Mouse (Mus musculus) G1E-ER4 (cell line): ENCODE results near the gene Tmem132d. TPM values are rescaled to one million over a fixed set of nuclear protein-coding genes. Genes with fewer than 3 reads are reported as not detected.

Source experiments
- GATA1 ChIP-seq: IDR thresholded peaks from one replicate; pipeline ENCODE4 v1.8.0; 2012; ENCODE audit warnings: low read length, inconsistent platforms
- polyA plus RNA-seq: library from polyadenylated mRNA; stranded (reverse); fragments of >175 nt; gene quantifications from 2 replicates; pipeline ENCODE4 v1.2.3, GENCODE M21; 2012

The Tmem132d gene
- polyA plus RNA-seq, 1 experiment: not detected

GRCm38 (mm10) chr5:128194106-128194505 lies 238.8 kb downstream of the Tmem132d start:
- TF ChIP-seq GATA1: no peak

DNA sequence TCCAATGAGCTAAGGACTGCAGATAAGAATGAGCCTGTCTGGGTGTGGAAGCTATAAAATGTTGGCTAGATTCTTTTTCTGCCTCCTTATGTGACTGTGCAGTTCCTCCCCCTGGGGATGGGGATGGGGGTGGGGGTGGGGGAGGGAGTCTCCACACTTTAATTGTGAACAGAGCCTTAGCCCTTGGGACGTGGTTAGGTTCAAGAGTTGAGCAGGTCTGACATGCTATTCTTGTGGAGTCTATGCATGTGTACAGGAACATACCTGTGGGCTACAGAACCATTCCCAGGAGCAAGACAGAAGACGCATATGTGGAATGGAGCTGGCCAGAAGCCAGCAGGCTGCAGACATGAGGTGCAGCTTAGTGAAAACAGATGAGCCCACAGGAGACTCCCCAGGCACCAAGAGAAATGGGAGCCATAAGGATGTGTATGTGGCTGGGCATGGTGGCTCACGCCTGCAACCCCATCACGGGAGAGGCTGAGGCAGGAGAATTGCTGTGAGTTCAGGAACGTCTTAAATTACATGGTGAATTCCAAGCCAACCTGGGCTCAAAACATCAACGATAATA lies 240.3 kb downstream of the Tmem132d start:
- no peak for TF ChIP-seq GATA1

GRCm38 (mm10) chr5:128191710-128192109 lies 241.2 kb downstream of the Tmem132d start:
- no peak for TF ChIP-seq GATA1

DNA sequence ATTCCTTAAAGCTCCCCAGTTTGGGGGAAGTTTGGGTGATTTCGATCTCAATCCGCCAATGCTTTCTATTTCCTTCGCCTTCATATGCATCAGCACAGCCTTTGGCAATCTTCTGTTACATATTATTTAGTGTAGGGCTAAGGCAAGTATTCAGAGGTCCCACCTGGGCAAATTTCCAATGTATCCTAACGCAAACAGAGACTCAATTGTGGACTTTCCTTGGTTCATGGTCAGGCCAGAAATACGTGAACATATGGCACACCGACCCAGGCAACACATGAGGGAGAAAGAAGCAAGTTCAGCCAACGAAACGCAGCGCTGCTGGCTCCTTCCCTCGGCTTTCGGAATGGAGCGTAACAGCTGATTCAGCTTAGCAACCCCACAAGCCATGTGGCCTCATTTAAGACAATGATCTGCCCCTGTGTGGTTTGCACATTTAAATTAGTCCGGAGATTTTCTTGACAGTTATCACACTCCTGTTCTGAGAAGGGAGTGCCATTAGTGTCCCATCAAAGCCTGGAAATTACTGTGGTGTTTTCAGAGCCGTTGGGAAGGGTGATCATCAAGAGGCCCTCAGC lies 242.5 kb downstream of the Tmem132d start:
- TF ChIP-seq GATA1: no peak

- TF ChIP-seq GATA1: no peak
Observed at GRCm38 (mm10) chr5:128176234-128176633, 256.6 kb downstream of the Tmem132d start.

GRCm38 (mm10) chr5:128158901-128159675 lies 273.8 kb downstream of the Tmem132d start:
- no peak for TF ChIP-seq GATA1

DNA sequence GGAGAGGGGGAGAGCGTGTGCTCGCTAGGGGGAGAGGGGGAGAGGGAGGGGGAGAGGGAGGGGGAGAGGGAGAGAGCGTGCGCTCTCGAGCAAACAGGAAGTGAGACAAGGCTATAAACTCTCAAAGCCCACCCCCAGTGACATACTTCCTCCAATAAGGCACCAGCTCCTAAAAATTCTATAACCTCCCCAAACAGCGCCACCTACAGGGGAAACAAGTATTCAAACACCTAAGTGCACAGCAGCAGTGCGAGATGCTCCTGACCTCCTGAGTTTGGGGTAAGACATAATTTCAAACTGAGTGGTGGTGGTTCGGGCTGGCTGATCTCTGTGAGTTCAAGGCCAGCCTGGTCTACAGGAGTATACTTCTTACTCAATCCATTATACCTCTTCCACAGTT lies 281.4 kb downstream of the Tmem132d start:
- TF ChIP-seq GATA1: no peak

- TF ChIP-seq GATA1: no peak
Observed at GRCm38 (mm10) chr5:128146901-128147645, 285.8 kb downstream of the Tmem132d start.

DNA sequence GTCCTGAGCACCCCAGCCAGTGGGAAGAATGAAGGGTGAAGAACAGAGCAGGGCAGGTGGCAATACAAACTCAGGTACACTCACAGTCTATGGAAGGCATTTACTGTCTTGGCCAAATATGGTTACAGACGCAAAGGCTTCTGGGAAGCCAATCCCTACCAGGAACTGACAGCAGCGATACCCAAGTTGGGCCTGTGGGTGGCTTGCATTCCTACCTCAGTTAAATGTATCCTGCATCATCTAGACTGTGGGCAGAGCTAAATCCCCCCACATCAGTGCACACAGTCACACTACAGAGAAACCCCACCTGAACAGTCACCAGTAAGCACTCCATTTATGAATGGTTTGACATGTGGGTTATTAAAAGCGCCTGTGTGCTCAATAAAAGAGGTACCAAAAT lies 288.1 kb downstream of the Tmem132d start:
- no peak for TF ChIP-seq GATA1

DNA sequence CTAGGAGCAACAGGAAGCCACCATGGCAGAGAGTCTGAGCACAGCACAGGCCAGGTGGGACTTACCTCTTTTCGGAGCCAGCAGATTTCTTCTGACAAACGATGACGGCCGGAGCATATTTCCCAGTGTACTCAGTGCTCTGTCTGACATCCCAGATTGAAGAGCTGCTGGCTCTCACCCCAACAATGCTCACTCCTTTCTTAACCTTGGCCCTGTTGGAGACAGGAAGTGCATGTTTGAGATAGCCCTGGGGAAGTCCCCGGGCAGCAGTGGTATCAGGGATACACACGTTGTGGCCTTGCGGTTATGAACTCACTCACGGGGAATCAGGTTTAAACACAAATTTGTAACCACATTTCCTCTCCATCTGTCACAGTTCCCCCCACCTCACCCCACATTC lies 296.1 kb downstream of the Tmem132d start:
- no peak for TF ChIP-seq GATA1

GRCm38 (mm10) chr5:128122656-128123055 lies 310.2 kb downstream of the Tmem132d start:
- TF ChIP-seq GATA1: no peak

DNA sequence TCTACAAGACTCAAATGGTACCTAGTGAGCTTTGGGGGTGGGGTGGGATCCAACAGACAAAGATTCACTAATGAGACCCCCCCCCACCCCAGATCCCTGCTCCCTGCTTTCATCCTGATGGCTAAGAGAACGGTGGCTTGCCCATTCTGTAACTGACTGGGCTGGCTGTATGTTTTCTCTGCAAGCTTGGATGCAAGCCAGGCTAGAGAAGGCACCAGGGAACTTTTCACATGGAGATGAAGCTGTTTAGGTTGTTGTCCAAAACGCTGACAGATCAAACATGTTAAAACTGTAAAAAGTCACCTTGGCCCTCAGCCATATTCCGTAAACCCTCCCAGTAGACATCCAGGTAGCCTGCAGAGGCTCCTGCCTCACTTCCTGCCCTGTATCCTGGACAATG lies 313.7 kb downstream of the Tmem132d start:
- no peak for TF ChIP-seq GATA1

DNA sequence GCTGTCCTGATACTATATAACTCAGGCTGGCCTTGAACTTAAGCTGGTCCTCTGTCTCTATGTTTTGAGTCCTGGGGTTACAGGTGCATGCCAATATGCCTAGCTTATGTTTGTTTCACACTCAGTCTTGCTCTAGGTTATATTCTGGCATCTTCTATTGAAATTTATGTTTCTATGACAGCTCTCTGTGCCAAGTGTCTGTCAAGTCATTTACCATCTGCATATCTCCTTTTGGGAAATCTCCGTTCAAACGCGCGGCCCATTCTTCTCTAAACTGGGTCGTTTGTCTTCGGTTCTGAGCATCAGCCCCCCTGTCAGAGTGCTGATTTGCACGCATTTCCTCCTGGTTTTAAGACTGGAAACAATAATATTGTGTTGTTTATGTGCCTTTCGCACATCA lies 319.8 kb downstream of the Tmem132d start:
- TF ChIP-seq GATA1: no peak

- TF ChIP-seq GATA1: no peak
Observed at GRCm38 (mm10) chr5:128112518-128112917, 320.4 kb downstream of the Tmem132d start.

GRCm38 (mm10) chr5:128111664-128112063 lies 321.2 kb downstream of the Tmem132d start:
- TF ChIP-seq GATA1: no peak

DNA sequence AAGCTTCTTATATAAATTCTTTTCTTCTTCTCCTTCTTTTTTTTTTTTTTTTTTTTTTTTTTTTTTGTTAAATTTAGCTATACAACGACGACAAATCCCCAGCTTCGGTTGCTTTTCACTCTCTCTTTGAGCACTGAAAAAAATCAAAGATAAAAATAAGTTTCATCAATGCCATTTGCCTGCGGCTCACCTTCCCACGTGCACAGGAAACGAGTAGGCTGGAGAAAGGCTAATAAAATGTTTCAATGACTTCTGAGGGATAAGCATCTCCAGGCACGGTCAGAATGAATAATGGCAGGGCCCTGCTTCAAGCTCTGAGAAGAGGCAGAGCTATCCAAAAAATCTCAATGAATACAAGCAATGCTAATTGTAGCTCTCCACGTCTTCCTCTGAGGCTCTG lies 330.3 kb downstream of the Tmem132d start:
- TF ChIP-seq GATA1: no peak
